Mouse (Mus musculus): ENCODE data around the gene Palld. TPM values are rescaled to one million over a fixed set of nuclear protein-coding genes. Genes with fewer than 3 reads are reported as not detected.

Gene Palld
- polyA plus RNA-seq, 3 experiments from 2014 or later: 0.67 to 1.3 (median 0.73) TPM

- ATAC-seq: no peak
These were observed 218.1 kb downstream of the Palld start for GRCm38 (mm10) chr8:61684280-61684939.

GRCm38 (mm10) chr8:61682902-61683301 lies 219.6 kb downstream of the Palld start:
- ATAC-seq: no peak

GRCm38 (mm10) chr8:61681217-61681616 lies 221.3 kb downstream of the Palld start:
- no peak for ATAC-seq

DNA sequence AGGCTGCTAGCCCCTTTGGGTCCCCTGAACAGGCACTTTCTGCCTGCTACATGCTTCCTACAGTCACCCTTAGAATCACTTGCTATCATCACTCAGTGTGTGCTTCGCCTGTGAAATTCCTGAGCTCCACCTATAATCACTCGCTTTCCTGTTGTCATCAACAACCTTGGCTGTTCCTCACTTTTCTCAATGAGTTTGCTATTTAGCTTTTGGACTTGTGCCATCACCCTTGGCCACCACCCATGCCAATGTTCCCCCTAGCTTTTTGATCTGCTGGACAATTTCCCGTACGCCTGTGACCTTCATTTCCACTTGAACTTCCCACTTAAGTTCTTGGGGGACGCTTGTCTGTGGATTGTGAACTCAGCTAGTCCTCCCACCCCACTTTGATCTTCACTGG lies 225.3 kb downstream of the Palld start:
- ATAC-seq: no peak

DNA sequence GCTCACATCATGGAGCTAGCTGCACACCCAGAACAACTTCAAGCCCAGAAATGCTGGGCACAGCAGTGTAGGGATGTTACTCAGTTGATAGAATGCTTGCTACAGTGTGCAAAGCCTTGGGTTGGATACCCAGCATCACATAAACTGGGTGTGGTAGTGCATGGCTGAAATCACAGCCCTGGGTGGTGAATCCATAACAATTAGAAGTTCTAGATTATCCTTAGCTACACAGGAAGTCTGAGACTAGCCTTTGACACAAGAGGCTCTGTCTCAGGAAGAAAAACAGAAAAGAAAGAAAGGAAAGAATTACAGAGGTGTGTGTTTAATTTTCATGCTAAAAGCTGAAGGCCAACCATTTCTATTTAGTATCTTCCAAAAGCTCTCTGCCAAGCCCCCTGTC lies 231.3 kb downstream of the Palld start:
- ATAC-seq: no peak

- no peak for ATAC-seq
These were observed 232.1 kb downstream of the Palld start for GRCm38 (mm10) chr8:61670376-61670775.

GRCm38 (mm10) chr8:61666919-61667318 lies 235.6 kb downstream of the Palld start:
- no peak for ATAC-seq

DNA sequence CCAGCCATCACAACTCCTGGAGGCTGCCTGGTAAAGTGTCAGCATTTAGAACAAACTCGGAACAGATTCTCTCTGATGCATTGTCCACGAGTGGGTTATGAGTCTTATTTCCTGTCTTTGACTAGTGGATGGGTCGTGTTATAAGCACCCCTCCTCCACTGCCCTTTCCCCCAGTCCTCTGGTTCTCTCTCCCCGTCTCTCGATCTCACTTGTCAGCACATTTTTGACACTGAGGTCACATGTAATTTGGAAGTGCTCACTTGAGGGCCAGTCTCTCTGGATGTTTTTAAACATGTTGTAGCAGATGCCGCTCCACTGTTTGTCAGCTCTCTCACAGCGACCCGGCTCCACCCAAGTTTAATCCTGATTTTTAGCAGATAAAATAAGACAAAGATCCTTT lies 237.5 kb downstream of the Palld start:
- no peak for ATAC-seq

GRCm38 (mm10) chr8:61664162-61664561 lies 238.3 kb downstream of the Palld start:
- no peak for ATAC-seq

DNA sequence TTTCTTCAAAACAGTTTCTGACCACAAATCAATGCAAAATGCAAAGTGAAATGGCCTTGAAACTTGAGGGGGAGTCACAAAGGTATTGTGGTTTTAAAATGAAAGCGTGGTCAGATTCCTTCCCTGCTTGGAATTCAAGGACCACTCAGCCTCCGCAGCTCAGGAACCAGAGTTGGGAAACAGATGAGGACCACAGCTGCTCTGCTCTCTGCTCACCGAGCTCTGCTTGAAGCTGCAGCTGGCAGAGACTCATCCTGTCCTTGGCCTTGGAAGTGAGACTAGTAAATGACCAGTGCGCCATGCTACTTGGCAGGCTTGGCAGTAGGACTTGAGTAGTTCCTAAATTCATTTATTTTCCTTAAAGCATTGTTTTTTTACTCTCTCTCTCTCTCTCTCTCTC lies 239.7 kb downstream of the Palld start:
- ATAC-seq: no peak

- no peak for ATAC-seq
These were observed 240.9 kb downstream of the Palld start for GRCm38 (mm10) chr8:61661611-61662010.

- ATAC-seq: no peak
These were observed 241.5 kb downstream of the Palld start for GRCm38 (mm10) chr8:61660961-61661360.

DNA sequence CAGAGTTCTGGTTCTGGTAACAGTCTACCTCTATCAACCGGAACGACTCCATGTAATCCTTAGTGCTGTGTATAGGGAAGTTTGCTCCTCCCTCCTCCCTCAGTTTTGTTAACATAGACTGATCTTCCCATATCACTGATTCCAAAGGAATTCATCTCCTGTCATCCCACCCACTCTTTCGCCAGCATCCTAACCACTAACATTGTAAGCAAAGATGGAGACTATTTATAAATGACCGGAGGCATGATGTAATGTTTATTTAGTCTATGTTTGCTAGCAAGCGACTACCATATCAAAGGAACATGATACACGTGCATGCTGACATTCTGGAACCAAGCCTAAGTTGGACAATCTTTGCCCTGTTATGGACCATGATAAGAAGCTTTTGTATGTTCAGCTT lies 250.5 kb downstream of the Palld start:
- ATAC-seq: no peak

- no peak for ATAC-seq
These were observed 256.2 kb downstream of the Palld start for GRCm38 (mm10) chr8:61646195-61646835.

- no peak for ATAC-seq
These were observed 256.8 kb downstream of the Palld start for GRCm38 (mm10) chr8:61645642-61646041.

DNA sequence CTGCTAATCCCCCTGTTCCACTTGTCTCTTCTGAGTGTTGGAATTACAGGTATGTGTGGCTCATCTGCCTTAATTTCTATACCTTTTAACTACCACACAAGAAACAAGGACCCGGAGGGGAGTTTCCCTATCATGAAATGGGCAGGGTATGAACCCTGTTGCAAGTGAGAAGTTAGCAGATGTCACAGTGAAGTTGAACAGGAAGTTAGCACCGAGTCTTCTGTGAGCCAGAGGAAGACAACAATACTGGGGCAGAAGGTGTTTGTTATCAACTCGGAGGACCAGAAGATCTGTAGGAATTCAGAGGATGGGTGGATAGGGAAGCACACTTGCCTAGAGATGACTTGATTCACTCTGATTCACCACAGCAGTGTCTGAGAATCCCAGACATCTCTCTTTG lies 259.3 kb downstream of the Palld start:
- ATAC-seq: no peak

DNA sequence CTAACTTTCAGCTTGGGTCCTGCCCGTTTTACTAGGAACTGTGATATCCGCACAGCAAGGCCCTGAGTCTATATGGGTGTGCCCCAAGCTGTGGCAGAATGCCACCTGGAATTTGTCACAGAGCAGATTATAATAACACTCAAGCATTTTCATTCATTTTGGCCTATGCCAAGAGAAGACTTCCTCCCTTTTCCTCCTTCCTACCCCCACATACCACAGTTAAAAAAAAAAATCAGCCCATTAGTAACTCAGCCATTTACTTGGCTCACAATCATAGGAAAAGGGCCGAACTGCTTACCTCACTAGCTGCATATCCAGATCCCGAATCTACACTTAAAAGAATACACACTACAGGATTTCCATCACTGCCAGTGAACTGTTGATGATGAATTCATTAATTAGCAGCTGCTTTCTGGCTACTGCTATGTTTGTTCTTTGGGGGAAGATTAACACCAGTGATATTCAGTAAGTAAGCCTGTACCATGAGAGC lies 260.1 kb downstream of the Palld start:
- ATAC-seq: no peak

- no peak for ATAC-seq
These were observed 262.9 kb downstream of the Palld start for GRCm38 (mm10) chr8:61639596-61639995.

DNA sequence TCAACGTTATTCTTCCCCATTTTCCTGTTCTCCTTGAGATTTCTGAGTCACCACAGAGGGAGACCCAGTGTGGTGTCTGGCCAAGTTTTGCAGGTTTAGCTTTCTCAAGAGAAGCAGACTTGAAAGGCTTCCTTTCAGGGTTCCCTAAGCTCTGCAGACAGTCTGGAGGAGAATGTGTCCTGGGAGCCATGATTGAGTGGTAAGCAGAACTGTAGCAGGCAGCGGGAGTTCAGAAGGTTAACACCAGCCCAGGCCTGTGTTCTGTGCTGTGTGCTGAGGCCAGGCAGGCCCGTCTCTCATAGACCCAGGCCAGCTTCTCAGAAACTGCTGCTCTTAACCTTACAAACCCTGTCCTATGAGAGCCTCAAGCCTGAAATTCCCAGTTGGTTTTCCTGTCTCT lies 263.5 kb downstream of the Palld start:
- no peak for ATAC-seq

DNA sequence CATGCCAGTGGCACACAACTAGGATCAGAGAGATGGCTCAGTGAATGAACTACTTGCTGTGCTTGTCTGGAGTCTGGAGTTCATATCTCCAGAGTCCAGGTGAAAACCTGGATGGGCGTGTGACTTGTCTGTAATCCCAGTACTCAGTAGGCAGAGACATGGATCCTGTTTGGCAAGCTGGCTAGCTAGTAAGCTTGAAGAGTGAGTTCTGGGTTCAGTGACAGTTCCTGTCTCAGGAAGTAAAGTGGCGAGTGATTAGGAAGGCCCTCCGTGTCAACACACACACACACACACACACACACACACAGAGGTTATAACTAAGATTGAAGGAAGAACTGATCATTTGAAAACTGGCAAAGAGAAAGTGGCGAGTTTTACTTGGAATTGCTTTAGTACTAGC lies 264.8 kb downstream of the Palld start:
- ATAC-seq: no peak

DNA sequence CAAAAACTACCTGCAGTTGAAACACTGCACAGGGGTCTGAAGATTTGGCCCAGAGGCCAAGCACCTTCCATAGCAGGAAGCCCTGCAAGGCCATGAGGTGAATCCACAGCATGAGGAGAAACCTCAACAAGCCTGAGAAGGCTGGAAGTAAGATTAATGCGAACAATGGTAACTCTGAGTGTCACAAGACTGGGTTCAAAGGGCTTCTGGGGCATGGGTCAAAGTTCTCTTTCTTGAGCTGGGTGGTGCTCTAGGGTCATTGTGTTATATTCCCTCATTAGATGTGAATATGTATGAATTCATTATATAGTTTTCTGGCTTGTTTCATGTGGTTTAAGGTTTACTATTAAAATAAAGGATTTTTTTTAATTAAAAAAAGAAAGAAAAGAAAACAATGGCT lies 267.7 kb downstream of the Palld start:
- ATAC-seq: no peak

GRCm38 (mm10) chr8:61632331-61632730 lies 270.2 kb downstream of the Palld start:
- ATAC-seq: no peak

- no peak for ATAC-seq
These were observed 272.9 kb downstream of the Palld start for GRCm38 (mm10) chr8:61629631-61629968.

- ATAC-seq: no peak
These were observed 273.4 kb downstream of the Palld start for GRCm38 (mm10) chr8:61628938-61629630.

Data from inflammation-experienced regulatory T-cells, adult 6 months (primary cell).